Mouse (Mus musculus): ENCODE results near the gene Phlpp1. TPM values are rescaled to one million over a fixed set of nuclear protein-coding genes. Genes with fewer than 3 reads are reported as not detected.

Gene Phlpp1
- polyA plus RNA-seq, 1 experiment, result 2.6 TPM

- WGBS, result 44% methylated on average over 2 of the region's 2 CpGs
- Histone ChIP-seq H3K4me3 (replicated peaks; ENCODE audit: control insufficient read depth, low read depth, low read length) (no peak overlapping the region), H3K4me1 (ENCODE audit: control insufficient read depth, insufficient read depth, low read length) (no peaks in the 10 kb centered on the region), H3K27ac (ENCODE audit: control insufficient read depth, insufficient read depth, low read depth, low read length, poor library complexity) (no peak overlapping the region)
- TF ChIP-seq CTCF (IDR thresholded peaks at IDR 0.05; ENCODE audit: control insufficient read depth, insufficient read depth, low read length) (no peak), POLR2A (IDR thresholded peaks at IDR 0.05; ENCODE audit: borderline replicate concordance, control insufficient read depth, low read depth, low read length) (no peak)
Measured at GRCm38 (mm10) chr1:106433580-106433979, 262.0 kb downstream of the Phlpp1 start.

Other genes starting within 250 kb of the Phlpp1 start
- 4.3 and 8.1 TPM in 2 replicates for gene Zcchc2, start 181.3 kb upstream of the Phlpp1 start, polyA plus RNA-seq (2011; ENCODE audit: insufficient read depth, insufficient read length, low replicate concordance, missing spikeins)